Mouse (Mus musculus): ENCODE data around the gene Vps72. TPM values are rescaled to one million over a fixed set of nuclear protein-coding genes. Genes with fewer than 3 reads are reported as not detected.
A peak's percentile ranks its signal among the peaks of the same experiment; 100 is the strongest.
"Not testable (repeated sequence)": the region's sequence is repeated elsewhere in the genome, so short reads cannot be mapped to it uniquely, and the experiment has no call there.

The Vps72 gene
- total RNA-seq, 4 experiments from 2014 or later: 42.8 to 48.3 (median 43.1) TPM

- DNase-seq (ENCODE audit: low spot score in 2 of 2): peak; percentile 74 to 94
Observed at GRCm38 (mm10) chr3:95133680-95134101, 22.9 kb downstream of the Vps72 start, which contains the start of the genes Scnm1 and Lysmd1. Gene Scnm1 (minus strand): TSS chr3:95134011. Gene Lysmd1 (plus strand): TSS chr3:95134088.

DNA sequence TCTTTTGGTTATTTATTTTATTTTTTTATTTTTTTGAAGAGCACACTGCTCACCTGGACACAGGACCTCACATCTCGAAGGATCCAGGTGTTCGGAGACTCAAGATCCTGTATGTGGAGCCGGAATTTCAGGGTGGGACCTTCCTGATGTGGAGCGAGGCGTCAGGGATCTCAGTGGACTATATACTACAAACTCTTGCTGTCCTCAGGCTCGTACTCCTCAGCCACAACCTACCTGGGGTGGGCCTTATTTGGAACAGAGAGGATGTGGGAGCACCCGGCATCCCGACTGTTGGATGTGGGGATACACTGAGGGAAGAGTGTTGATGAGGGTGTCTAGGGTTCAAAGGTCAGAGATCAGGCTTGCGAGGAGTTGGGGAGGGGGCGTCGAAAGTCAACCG is 23.3 kb downstream of the Vps72 start:
- DNase-seq (ENCODE audit: low spot score in 2 of 2): not testable (repeated sequence)

- peak in 1 of 2 experiments; percentile 57 for DNase-seq (ENCODE audit: low spot score in 2 of 2)
Observed at GRCm38 (mm10) chr3:95135023-95135422, 24.2 kb downstream of the Vps72 start.

- no peak for DNase-seq (ENCODE audit: low spot score in 2 of 2)
Observed at GRCm38 (mm10) chr3:95135433-95136052, 24.7 kb downstream of the Vps72 start.

GRCm38 (mm10) chr3:95136336-95136735 is 25.5 kb downstream of the Vps72 start:
- DNase-seq (ENCODE audit: low spot score in 2 of 2): no peak

- no peak for DNase-seq (ENCODE audit: low spot score in 2 of 2)
Observed at GRCm38 (mm10) chr3:95139586-95140288, 28.9 kb downstream of the Vps72 start.

GRCm38 (mm10) chr3:95140289-95140595 is 29.4 kb downstream of the Vps72 start:
- no peak for DNase-seq (ENCODE audit: low spot score in 2 of 2)

GRCm38 (mm10) chr3:95140795-95141194 is 30.0 kb downstream of the Vps72 start:
- no peak for DNase-seq (ENCODE audit: low spot score in 2 of 2)

DNA sequence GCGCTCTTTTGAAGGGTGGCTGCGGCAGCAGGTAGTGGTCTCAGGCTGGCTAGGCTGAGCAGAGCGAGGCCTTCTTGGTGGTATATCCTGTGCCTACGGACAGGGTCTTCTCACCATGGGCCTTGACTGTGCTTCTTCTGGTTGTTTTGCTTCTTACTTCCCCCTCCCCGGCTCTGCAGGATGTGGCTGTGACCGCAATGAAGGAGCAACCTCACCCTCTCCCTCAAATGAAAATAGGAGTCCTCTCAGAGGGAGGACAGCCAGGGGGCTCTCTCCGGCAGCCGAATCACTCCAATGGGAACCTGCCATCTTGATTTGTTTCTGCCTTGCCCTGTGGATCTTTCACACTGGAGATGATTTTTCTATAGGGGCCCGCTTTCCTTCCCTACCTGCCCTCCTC is 30.7 kb downstream of the Vps72 start:
- no peak for DNase-seq (ENCODE audit: low spot score in 2 of 2)

DNA sequence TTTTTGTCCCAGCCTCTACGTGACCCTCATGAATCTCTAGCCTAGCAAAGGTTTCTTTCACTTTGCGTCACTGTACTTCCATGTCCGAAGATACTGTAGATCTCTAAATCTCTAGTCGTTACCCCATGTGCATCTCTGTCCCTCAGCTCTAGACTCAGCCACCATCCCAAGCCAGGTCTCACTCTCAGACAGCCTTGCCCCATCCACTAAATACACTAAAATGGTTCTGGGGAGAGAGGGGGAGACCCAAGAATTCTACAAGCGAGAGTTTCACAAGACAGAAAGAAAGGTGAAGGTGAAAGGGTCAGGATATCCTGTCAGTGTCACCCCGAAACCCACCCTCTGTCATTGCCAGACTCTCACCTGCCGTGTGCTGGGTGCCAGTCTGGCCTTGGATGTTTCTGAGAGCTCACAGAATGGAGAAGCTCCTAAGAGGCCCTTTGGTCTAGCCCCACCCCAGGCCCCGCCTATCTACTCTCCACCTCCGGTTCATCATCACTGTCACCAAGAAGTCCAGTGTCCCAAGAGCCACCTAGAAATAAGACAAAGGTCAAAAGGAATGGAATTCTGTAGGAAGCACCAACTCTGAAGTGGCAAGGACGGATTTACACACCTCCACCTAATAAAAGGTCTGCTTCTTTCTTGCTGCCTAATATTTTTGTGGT is 31.3 kb downstream of the Vps72 start, which contains the start of gene Tnfaip8l2:
Gene Tnfaip8l2 (minus strand): TSS at position 409 of the 665 bp plus-strand sequence.
- DNase-seq (ENCODE audit: low spot score in 2 of 2): no peak

DNA sequence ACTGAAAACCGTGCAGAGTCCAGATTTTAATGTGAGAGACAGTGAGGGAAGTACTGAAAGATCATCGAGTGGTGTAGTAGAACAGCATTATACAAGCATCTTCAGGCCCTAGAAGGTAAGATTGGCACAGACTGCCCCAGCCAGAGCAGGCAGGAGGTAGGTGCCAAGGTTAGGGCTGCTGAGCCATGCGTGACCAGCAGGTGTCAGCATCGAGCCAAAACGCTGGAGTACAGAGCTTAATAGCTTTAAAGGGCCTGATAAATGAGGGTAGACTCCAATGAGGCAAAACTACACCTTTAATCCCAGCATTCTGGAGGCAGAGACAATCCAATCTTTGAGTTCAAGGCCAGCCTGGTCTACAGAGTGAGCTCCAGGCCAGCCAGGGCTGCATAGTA is 31.8 kb downstream of the Vps72 start:
- DNase-seq (ENCODE audit: low spot score in 2 of 2): peak in 1 of 2 experiments; percentile 90

DNA sequence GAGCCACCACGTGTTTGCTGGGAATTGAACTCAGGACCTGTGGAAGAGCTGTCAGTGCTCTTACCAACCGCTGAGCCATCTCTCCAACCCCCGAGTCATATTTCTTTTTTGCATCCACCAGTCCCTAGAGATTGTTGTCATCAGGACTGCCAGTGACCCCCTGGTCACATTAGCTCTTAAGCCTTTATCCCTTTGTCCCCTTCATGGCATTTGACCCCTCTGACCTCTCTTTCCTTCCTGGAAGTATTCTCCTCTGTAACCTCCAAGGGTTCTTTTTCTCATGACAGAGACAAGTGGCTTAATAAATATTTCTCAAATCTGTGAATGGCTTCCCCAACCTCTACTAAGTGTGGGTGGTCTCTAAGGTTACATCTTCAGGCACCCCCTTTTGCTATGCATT is 37.1 kb downstream of the Vps72 start:
- no peak for DNase-seq (ENCODE audit: low spot score in 2 of 2)

- no peak for DNase-seq (ENCODE audit: low spot score in 2 of 2)
Observed at GRCm38 (mm10) chr3:95153874-95154273, 43.1 kb downstream of the Vps72 start.

- no peak for DNase-seq (ENCODE audit: low spot score in 2 of 2)
Observed at GRCm38 (mm10) chr3:95159511-95159986, 48.7 kb downstream of the Vps72 start.

DNA sequence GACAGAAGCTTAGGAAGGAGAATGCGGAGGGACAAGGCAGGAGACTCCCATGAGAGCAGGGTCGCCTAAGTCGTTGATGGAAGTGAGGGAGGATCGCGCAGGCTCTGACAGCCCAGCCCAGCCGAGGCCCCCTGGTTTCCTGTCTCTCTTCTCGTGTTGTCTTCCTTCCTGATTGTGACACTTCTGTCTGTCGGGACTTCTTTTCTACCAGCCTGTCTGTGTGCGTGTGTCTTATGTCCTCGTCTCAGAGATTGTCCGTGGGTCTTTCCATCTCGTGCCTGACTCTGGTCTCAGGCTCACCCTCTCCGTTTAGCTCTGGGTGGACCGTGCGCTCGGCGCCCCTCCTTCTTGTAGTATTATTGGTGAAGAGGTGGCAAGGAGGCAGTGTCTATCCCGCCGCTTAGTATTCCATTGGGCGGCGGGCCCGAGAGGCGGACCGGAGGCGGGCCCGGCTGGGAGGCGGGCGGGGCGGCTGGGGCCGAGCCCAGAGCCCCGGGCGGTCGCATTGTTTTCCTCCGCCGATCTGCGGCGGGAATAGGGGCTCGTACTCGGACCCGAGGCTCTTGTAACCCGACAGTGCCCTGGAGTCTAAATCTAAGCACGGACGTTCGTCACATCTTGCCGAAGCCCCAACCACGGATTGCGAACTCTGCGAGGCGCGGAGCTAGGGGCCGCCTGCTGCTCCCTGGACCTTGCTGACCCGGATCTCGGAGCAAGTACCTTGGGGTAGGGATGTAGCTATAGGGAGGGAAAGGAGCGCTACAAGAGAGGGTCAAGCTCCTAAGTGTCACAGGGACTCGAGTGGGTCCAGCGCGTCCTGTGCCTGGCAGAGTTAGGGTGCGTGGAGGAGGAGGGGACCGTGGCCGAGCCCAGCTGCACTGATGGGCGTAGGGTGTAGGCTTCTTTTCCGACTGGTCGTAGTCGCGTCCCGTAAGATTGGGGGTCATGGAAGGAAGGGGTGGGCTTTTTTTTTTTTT is 49.5 kb downstream of the Vps72 start, which contains the start of gene Sema6c:
Gene Sema6c (plus strand): TSS at position 471 of the 977 bp plus-strand sequence.
- DNase-seq (ENCODE audit: low spot score in 2 of 2): peak; percentile 65 to 87

- DNase-seq (ENCODE audit: low spot score in 2 of 2): no peak
Observed at GRCm38 (mm10) chr3:95161041-95161551, 50.3 kb downstream of the Vps72 start.

DNA sequence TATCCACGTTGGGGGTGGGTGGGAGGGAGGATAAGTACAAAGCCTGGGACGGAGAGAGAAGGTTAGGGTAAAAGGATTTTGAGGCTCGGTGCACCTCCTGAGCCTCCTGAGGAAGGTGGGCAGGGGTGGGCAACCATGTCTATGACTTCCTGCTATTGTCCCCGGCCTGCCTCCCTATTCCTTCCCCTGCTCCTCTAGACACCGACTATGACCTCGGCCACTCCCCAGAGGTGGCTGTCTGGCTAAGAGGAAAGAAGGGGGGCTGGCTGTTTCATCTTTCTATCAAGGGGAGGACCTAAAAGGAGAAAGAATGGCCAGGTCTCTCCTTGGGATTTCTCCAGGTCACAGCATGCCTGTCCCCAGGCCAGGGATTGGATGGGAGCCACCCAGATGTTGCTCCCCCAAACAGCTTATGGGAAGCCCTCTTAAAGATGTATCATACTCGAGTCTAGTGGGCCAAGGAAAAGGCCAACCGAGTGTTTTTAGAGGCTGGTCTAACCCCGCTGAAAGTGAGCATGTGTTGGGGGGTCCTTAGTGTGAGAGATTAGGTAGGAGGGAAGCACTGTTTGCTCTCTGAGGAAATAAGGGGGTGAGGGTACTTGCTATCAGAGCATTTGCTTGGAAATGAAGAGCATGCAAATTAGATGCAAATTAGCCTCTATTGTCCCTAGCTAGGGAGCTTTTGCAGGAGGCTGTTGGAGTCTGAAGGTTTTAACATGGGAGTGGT is 51.0 kb downstream of the Vps72 start:
- no peak for DNase-seq (ENCODE audit: low spot score in 2 of 2)

- no peak for DNase-seq (ENCODE audit: low spot score in 2 of 2)
Observed at GRCm38 (mm10) chr3:95162345-95162628, 51.5 kb downstream of the Vps72 start.

- no peak for DNase-seq (ENCODE audit: low spot score in 2 of 2)
Observed at GRCm38 (mm10) chr3:95163419-95164255, 52.8 kb downstream of the Vps72 start.

GRCm38 (mm10) chr3:95164256-95164550 is 53.4 kb downstream of the Vps72 start:
- DNase-seq (ENCODE audit: low spot score in 2 of 2): no peak

All from left cerebral cortex, adult 8-10 months (tissue).